Mouse (Mus musculus) E14TG2a.4 (cell line): ENCODE results near the gene Cldn3.

Experiments
- CTCF ChIP-seq: conservative IDR thresholded peaks from 2 replicates; pipeline ENCODE4 v1.5.1; 2014; ENCODE audit warnings: low read length
- POU5F1 ChIP-seq: IDR thresholded peaks from 2 replicates; pipeline ENCODE4 v1.6.1; 2014; ENCODE audit warnings: low read length, borderline replicate concordance

DNA sequence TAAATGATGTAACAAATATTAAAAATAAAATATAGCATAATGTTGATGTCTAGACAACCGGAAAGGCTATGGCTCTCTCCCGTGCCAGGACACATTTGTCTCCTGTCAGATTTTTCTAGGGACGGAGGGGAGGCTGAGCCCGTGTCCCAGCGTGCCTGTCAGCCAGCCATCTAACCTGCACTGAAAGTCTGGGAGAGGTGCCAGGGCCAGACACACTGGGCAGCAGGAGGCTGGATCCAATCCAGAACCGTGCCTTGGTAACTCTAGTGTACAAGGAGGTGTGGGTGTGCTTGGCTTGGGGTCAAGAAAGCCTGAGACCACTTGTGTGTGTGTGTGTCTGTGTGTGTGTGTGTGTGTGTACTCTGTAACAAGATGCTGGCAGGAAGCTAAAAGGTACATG, 35.8 kb downstream of the Cldn3 start:
- TF ChIP-seq CTCF (no peak), POU5F1 (no peak)
